Mouse (Mus musculus): ENCODE results near the gene Fam50b. TPM values are rescaled to one million over a fixed set of nuclear protein-coding genes. Genes with fewer than 3 reads are reported as not detected.

Gene Fam50b
- not detected for polyA plus RNA-seq (2017; shearing (Covaris generic))

GRCm38 (mm10) chr13:34734686-34735085 is at the start of gene Fam50b:
Fam50b (plus strand) TSS chr13:34734850.

Other genes with a start within 250 kb of the Fam50b start
- 1 to 10 TPM; 1.2 to 6.0 TPM for gene Pxdc1, start 81.4 kb upstream of the Fam50b start, polyA plus RNA-seq (2017; shearing (Covaris generic))
- gene Prpf4b, start 140.5 kb downstream of the Fam50b start, polyA plus RNA-seq (2017; shearing (Covaris generic)), result 10 to 100 TPM; 96.1 to 96.5 TPM
- gene Fam217a, start 189.5 kb downstream of the Fam50b start, polyA plus RNA-seq (2017; shearing (Covaris generic)), result under 1 TPM in 1 of 2 experiments, not detected in 1; 0.95 TPM
- gene 4933417A18Rik, start 189.6 kb downstream of the Fam50b start, polyA plus RNA-seq (2017; shearing (Covaris generic)), result not detected
- under 1 TPM in 1 of 2 experiments, not detected in 1; 0.77 TPM for gene Eci3, start 229.0 kb downstream of the Fam50b start, polyA plus RNA-seq (2017; shearing (Covaris generic))

Data from inflammation-experienced regulatory T-cells (primary cell).